Mouse (Mus musculus) lung, adult 2 months (tissue): ENCODE results near the gene Myo10.

Source experiments
- CTCF ChIP-seq: fragments of 200-500 bp; IDR thresholded peaks from 2 replicates; pipeline ENCODE4 v1.5.1; 2011; ENCODE audit warnings: mild to moderate bottlenecking, low read length, control low read depth; ENCODE audit not compliant: insufficient read depth
- POLR2A ChIP-seq: fragments of 200-500 bp; IDR thresholded peaks from 2 replicates; pipeline ENCODE4 v1.6.1; 2011; ENCODE audit warnings: low read depth, mild to moderate bottlenecking, control low read depth, low read length, borderline replicate concordance; ENCODE audit errors: extremely low read depth

GRCm38 (mm10) chr15:25586828-25587227 is 35.5 kb upstream of the Myo10 start:
- TF ChIP-seq CTCF (no peak), POLR2A (no peak)
